Mouse (Mus musculus): Measurements from ENCODE around the gene Cbarp. TPM values are rescaled to one million over a fixed set of nuclear protein-coding genes. Genes with fewer than 3 reads are reported as not detected.

Cbarp gene
- 1 to 10 TPM in 2 of 3 experiments, under 1 TPM in 1; 0.60 to 2.3 (median 1.3) TPM for polyA plus RNA-seq (2017; shearing (Covaris generic))

GRCm38 (mm10) chr10:80140666-80141035 is at the start of gene Cbarp:
Gene Cbarp (minus strand): TSS chr10:80140835.
- no peak for ATAC-seq

- no peak for ATAC-seq
Observed at GRCm38 (mm10) chr10:80189999-80190398, 49.4 kb upstream of the Cbarp start.

GRCm38 (mm10) chr10:80188453-80189024 is 47.9 kb upstream of the Cbarp start:
- no peak for ATAC-seq

GRCm38 (mm10) chr10:80187739-80188138 is 47.1 kb upstream of the Cbarp start:
- no peak for ATAC-seq

GRCm38 (mm10) chr10:80186649-80187048 is 46.0 kb upstream of the Cbarp start:
- no peak for ATAC-seq

- no peak for ATAC-seq
Observed at GRCm38 (mm10) chr10:80182547-80182946, 41.9 kb upstream of the Cbarp start.

GRCm38 (mm10) chr10:80180823-80181222 is 40.2 kb upstream of the Cbarp start:
- ATAC-seq: no peak

GRCm38 (mm10) chr10:80180288-80180687 is 39.7 kb upstream of the Cbarp start:
- ATAC-seq: no peak

GRCm38 (mm10) chr10:80179068-80180051 is 38.7 kb upstream of the Cbarp start, which contains the start of gene Efna2:
Gene Efna2 (plus strand): TSS chr10:80179482.
- peak; percentile 35 for ATAC-seq

- ATAC-seq: no peak
Observed at GRCm38 (mm10) chr10:80177441-80178279, 37.0 kb upstream of the Cbarp start.

- ATAC-seq: no peak
Observed at GRCm38 (mm10) chr10:80176270-80176834, 35.7 kb upstream of the Cbarp start.

GRCm38 (mm10) chr10:80175536-80176269 is 35.1 kb upstream of the Cbarp start:
- no peak for ATAC-seq

GRCm38 (mm10) chr10:80174705-80175104 is 34.1 kb upstream of the Cbarp start:
- ATAC-seq: no peak

GRCm38 (mm10) chr10:80173955-80174640 is 33.5 kb upstream of the Cbarp start:
- ATAC-seq: no peak

GRCm38 (mm10) chr10:80173358-80173757 is 32.7 kb upstream of the Cbarp start:
- no peak for ATAC-seq

- ATAC-seq: peak; percentile 85
Observed at GRCm38 (mm10) chr10:80172527-80173292, 32.1 kb upstream of the Cbarp start, which contains the start of gene 1600002K03Rik. Gene 1600002K03Rik (plus strand): TSS chr10:80172944.

GRCm38 (mm10) chr10:80171760-80172526 is 31.3 kb upstream of the Cbarp start:
- no peak for ATAC-seq

- ATAC-seq: no peak
Observed at GRCm38 (mm10) chr10:80171252-80171651, 30.6 kb upstream of the Cbarp start.

- ATAC-seq: no peak
Observed at GRCm38 (mm10) chr10:80170601-80171021, 30.0 kb upstream of the Cbarp start.
